Mouse (Mus musculus) megakaryocyte, adult 5-6 weeks (primary cell): ENCODE data around the gene Galp. TPM values are rescaled to one million over a fixed set of nuclear protein-coding genes. Genes with fewer than 3 reads are reported as not detected.
"Not testable (repeated sequence)": the region's sequence is repeated elsewhere in the genome, so short reads cannot be mapped to it uniquely, and the experiment has no call there.

Source experiments
- ATAC-seq: 2 replicates; pipeline ENCODE4 v1.8.0; 2016; ENCODE audit warnings: mild to moderate bottlenecking, inconsistent platforms; ENCODE audit not compliant: poor library complexity, severe bottlenecking
- total RNA-seq, 2 experiments: library from RNA; stranded (forward) in 1 of 2; stranded (reverse) in 1 of 2; fragments of 153-499, 151-499 nt in 1 of 2; fragments of 221-1000, 200-1000 nt in 1 of 2; gene quantifications; 2 replicates each; pipeline versions ENCODE4 v1.2.3 to v1.2.4; 2015 to 2017

Gene Galp
- total RNA-seq, 2 experiments from 2014 or later, result not detected

DNA sequence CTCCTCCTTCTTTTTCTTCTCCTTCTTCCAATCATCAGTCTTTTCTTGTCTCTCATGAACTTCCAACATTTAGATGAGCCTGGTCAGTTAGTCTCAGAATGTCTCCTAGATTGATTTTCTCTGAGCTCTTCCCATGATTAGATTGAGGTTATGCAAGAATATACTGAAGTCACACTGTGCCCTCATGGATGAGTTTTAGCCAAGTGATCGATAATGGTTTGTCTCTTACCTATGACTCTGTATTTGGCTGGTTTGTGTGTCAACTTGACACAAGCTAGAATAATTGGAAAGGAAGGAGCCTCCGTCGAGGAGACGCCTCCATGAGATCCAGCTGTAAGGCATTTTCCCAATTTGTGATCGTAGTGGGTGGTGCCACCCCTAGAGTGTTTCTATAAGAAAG, 57.6 kb downstream of the Galp start:
- no peak for ATAC-seq

- no peak for ATAC-seq
These were observed 60.5 kb downstream of the Galp start for GRCm38 (mm10) chr7:6257386-6257785.

- no peak for ATAC-seq
These were observed 61.6 kb downstream of the Galp start for GRCm38 (mm10) chr7:6258232-6259220.

GRCm38 (mm10) chr7:6260004-6260403, 63.1 kb downstream of the Galp start:
- ATAC-seq, result not testable (repeated sequence)

DNA sequence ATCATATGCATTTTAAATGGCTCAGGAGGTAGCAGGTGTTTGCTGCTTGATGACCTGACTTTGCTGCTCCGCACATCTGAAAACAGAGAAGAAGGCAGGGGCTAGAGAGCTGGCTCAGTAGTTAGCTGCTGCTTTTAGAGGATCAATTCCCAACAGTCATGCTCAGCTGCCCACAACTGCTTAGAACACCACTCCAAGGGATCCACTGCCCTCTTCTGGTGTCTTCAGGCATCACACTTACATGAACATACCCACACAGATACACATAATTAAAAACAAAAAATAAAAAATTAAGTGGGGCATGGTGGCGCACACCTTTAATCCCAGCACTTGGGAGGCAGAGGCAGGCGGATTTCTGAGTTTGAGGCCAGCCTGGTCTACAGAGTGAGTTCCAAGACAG, 65.2 kb downstream of the Galp start:
- ATAC-seq, result no peak

- no peak for ATAC-seq
These were observed 66.1 kb downstream of the Galp start for GRCm38 (mm10) chr7:6262984-6263383.

- peak; percentile 75 for ATAC-seq
These were observed 68.8 kb downstream of the Galp start for GRCm38 (mm10) chr7:6265695-6266094.

Other genes with a start within 250 kb of the Galp start
- gene Vmn1r65, start 186.1 kb upstream of the Galp start, total RNA-seq (2015), result not detected in 2 replicates
- gene Vmn1r65, start 186.1 kb upstream of the Galp start, total RNA-seq (2017), result not detected in 2 replicates
- not detected in 2 replicates for gene Nlrp4c, start 151.9 kb upstream of the Galp start, total RNA-seq (2015)
- not detected in 2 replicates for gene Nlrp4c, start 151.9 kb upstream of the Galp start, total RNA-seq (2017)
- 11.9 and 17.0 TPM in 2 replicates for gene Zfp787, start 41.1 kb upstream of the Galp start, total RNA-seq (2015)
- gene Zfp787, start 41.1 kb upstream of the Galp start, total RNA-seq (2017), result 25.6 and 25.7 TPM in 2 replicates
- 2.0 and 3.6 TPM in 2 replicates for gene Zfp444, start 24.9 kb upstream of the Galp start, total RNA-seq (2015)
- 4.1 and 8.0 TPM in 2 replicates for gene Zfp444, start 24.9 kb upstream of the Galp start, total RNA-seq (2017)
- not detected in 2 replicates for gene Zscan5b, start 25.2 kb downstream of the Galp start, total RNA-seq (2015)
- gene Zscan5b, start 25.2 kb downstream of the Galp start, total RNA-seq (2017), result not detected in 2 replicates
- gene Epp13, start 55.6 kb downstream of the Galp start, total RNA-seq (2015), result not detected in 2 replicates
- gene Epp13, start 55.6 kb downstream of the Galp start, total RNA-seq (2017), result not detected in 2 replicates
- 0.69 and 1.3 TPM in 2 replicates for gene Zfp667, start 89.5 kb downstream of the Galp start, total RNA-seq (2015)
- gene Zfp667, start 89.5 kb downstream of the Galp start, total RNA-seq (2017), result 0.99 and 3.0 TPM in 2 replicates
- gene Zfp583, start 134.2 kb downstream of the Galp start, total RNA-seq (2015), result 0.96 and 1.3 TPM in 2 replicates
- gene Zfp583, start 134.2 kb downstream of the Galp start, total RNA-seq (2017), result 0.88 and 1.8 TPM in 2 replicates
- 0.13 and 0.21 TPM in 2 replicates for gene Gm3854, start 146.7 kb downstream of the Galp start, total RNA-seq (2015)
- gene Gm3854, start 146.7 kb downstream of the Galp start, total RNA-seq (2017), result not detected in 2 replicates
- gene Zfp78, start 166.2 kb downstream of the Galp start, total RNA-seq (2015), result 2.9 and 4.3 TPM in 2 replicates
- 2.0 and 5.1 TPM in 2 replicates for gene Zfp78, start 166.2 kb downstream of the Galp start, total RNA-seq (2017)
- 1.5 and 2.5 TPM in 2 replicates for gene Zfp28, start 186.2 kb downstream of the Galp start, total RNA-seq (2015)
- gene Zfp28, start 186.2 kb downstream of the Galp start, total RNA-seq (2017), result 0.73 and 0.81 TPM in 2 replicates
- gene Smim17, start 201.6 kb downstream of the Galp start, total RNA-seq (2015), result not detected in 2 replicates
- not detected in 2 replicates for gene Smim17, start 201.6 kb downstream of the Galp start, total RNA-seq (2017)
- gene Gm20715, start 213.2 kb downstream of the Galp start, total RNA-seq (2015), result not detected in 2 replicates
- not detected in 2 replicates for gene Gm20715, start 213.2 kb downstream of the Galp start, total RNA-seq (2017)
- gene Olfr1344, start 241.6 kb downstream of the Galp start, total RNA-seq (2015), result not detected in 2 replicates
- gene Olfr1344, start 241.6 kb downstream of the Galp start, total RNA-seq (2017), result not detected in 2 replicates